Mouse (Mus musculus) neural tube, embryonic 11.5 days (tissue): ENCODE results near the gene Dhx58. TPM values are rescaled to one million over a fixed set of nuclear protein-coding genes. Genes with fewer than 3 reads are reported as not detected.

ENCODE experiments used
- ATAC-seq: fragments of 200-750 bp; cut with Nextera tagmentation; 2 replicates; pipeline ENCODE4 v1.8.0; 2017; ENCODE audit warnings: moderate number of reproducible peaks, mild to moderate bottlenecking, moderate TSS enrichment, moderate library complexity; ENCODE audit not compliant: insufficient read depth, low FRiP score, low TSS enrichment
- DNase-seq: peaks from one replicate; pipeline ENCODE4 v3.0.0-alpha.2; 2015; ENCODE audit warnings: low spot score
- H3K27ac ChIP-seq: fragments of 300-500 bp; sonication (generic); 2 replicates; pipeline ENCODE4 v1.5.1; 2014; ENCODE audit warnings: low read depth, mild to moderate bottlenecking, low read length
- H3K27me3 ChIP-seq: fragments of 300-500 bp; sonication (generic); 2 replicates; pipeline ENCODE4 v1.6.1; 2014; ENCODE audit warnings: mild to moderate bottlenecking, low read length, mixed read lengths; ENCODE audit not compliant: control insufficient read depth, insufficient read depth
- H3K36me3 ChIP-seq: fragments of 300-500 bp; sonication (generic); 2 replicates; pipeline ENCODE4 v1.6.1; 2014; ENCODE audit warnings: mild to moderate bottlenecking, low read length, moderate library complexity, mixed read lengths; ENCODE audit not compliant: control insufficient read depth, insufficient read depth
- H3K4me1 ChIP-seq: fragments of 300-500 bp; sonication (generic); 2 replicates; pipeline ENCODE4 v1.6.1; 2014; ENCODE audit warnings: low read length, mixed read lengths; ENCODE audit not compliant: control insufficient read depth, insufficient read depth
- H3K4me2 ChIP-seq: fragments of 300-500 bp; sonication (generic); 2 replicates; pipeline ENCODE4 v1.6.1; 2014; ENCODE audit warnings: low read depth, mild to moderate bottlenecking, moderate library complexity
- H3K4me3 ChIP-seq: fragments of 300-500 bp; sonication (generic); 2 replicates; pipeline ENCODE4 v1.5.1; 2014; ENCODE audit warnings: low read depth, low read length
- H3K9ac ChIP-seq: fragments of 300-500 bp; sonication (generic); 2 replicates; pipeline ENCODE4 v1.6.1; 2014; ENCODE audit warnings: mild to moderate bottlenecking, low read length
- H3K9me3 ChIP-seq: fragments of 300-500 bp; sonication (generic); 2 replicates; pipeline ENCODE4 v1.6.1; 2016; ENCODE audit warnings: low read length; ENCODE audit not compliant: control insufficient read depth
- WGBS: fragments of 180-500 bp; shearing (Covaris S2); extraction: QIAGEN DNeasy Blood & Tissue Kit; methylation state at CpG from one replicate; pipeline ENCODE4 v1.1.7; 2014; 5-methylcytosine and 5-hydroxymethylcytosine counted together
- polyA plus RNA-seq: library from polyadenylated mRNA; unstranded; fragments of >200 nt; fragmentation: Nextera tagmentation; extraction: Ambion mirVana; gene quantifications from 2 replicates; pipeline ENCODE4 v1.2.1, GENCODE M21; 2014

Gene Dhx58
- polyA plus RNA-seq, 1 experiment from 2014 or later: 1.4 TPM

- Histone ChIP-seq H3K27ac (no peak overlapping the region), H3K4me3 (no peak overlapping the region), H3K4me1 (no peaks in the 10 kb centered on the region), H3K27me3 (no peaks in the 10 kb centered on the region), H3K9me3 (no peaks in the 10 kb centered on the region), H3K4me2 (no peak overlapping the region), H3K9ac (no peak overlapping the region), H3K36me3 (no peaks in the 10 kb centered on the region)
- ATAC-seq (no peak), DNase-seq (no peak)
- 86% methylated on average over 6 of the region's 6 CpGs for WGBS
Observed at GRCm38 (mm10) chr11:100728601-100729000, 24.5 kb upstream of the Dhx58 start.

GRCm38 (mm10) chr11:100727201-100727600 lies 23.1 kb upstream of the Dhx58 start:
- Histone ChIP-seq H3K4me1 (no peaks in the 10 kb centered on the region; the same call in 1 of the 2 replicates), H3K9me3 (no peaks in the 10 kb centered on the region), H3K4me3 (no peak overlapping the region), H3K4me2 (no peak overlapping the region), H3K36me3 (no peaks in the 10 kb centered on the region), H3K9ac (no peak overlapping the region), H3K27ac (no peak overlapping the region), H3K27me3 (no peaks in the 10 kb centered on the region)
- WGBS: 97% methylated on average over 3 of the region's 3 CpGs
- DNase-seq (no peak), ATAC-seq (no peak)

- Histone ChIP-seq H3K4me3 (no peak overlapping the region), H3K27me3 (no peaks in the 10 kb centered on the region), H3K4me2 (no peak overlapping the region), H3K36me3 (no peaks in the 10 kb centered on the region), H3K4me1 (no peaks in the 10 kb centered on the region; the same call in 1 of the 2 replicates), H3K9me3 (no peaks in the 10 kb centered on the region), H3K9ac (0 out of 2 replicates have a peak overlapping the region, but pooled peaks have one; percentile 6), H3K27ac (no peak overlapping the region)
- DNase-seq (no peak), ATAC-seq (no peak)
- WGBS: 49% methylated on average over 5 of the region's 5 CpGs
Observed at GRCm38 (mm10) chr11:100724919-100725512, 20.9 kb upstream of the Dhx58 start.

GRCm38 (mm10) chr11:100722493-100723028 lies 18.5 kb upstream of the Dhx58 start:
- H3K9me3 ChIP-seq: no peaks in the 10 kb centered on the region
- H3K27me3 ChIP-seq: no peaks in the 10 kb centered on the region
- WGBS: 51% methylated on average over 2 of the region's 2 CpGs
- peaks cover 3% of the 10 kb centered on the region for H3K36me3 ChIP-seq
- no peak for ATAC-seq
- H3K27ac ChIP-seq: no peak overlapping the region
- no peak overlapping the region for H3K9ac ChIP-seq
- no peak overlapping the region for H3K4me3 ChIP-seq
- no peak overlapping the region for H3K4me2 ChIP-seq
- no peaks in the 10 kb centered on the region; the same call in 1 of the 2 replicates for H3K4me1 ChIP-seq
- DNase-seq: no peak

GRCm38 (mm10) chr11:100721776-100722492 lies 17.9 kb upstream of the Dhx58 start:
- Histone ChIP-seq H3K4me3 (no peak overlapping the region), H3K9ac (no peak overlapping the region), H3K9me3 (no peaks in the 10 kb centered on the region), H3K27ac (no peak overlapping the region), H3K36me3 (peaks cover 3% of the 10 kb centered on the region), H3K4me1 (no peaks in the 10 kb centered on the region; the same call in 1 of the 2 replicates), H3K4me2 (no peak overlapping the region), H3K27me3 (no peaks in the 10 kb centered on the region)
- ATAC-seq (no peak), DNase-seq (no peak)
- 78% methylated on average over 8 of the region's 8 CpGs for WGBS

GRCm38 (mm10) chr11:100721254-100721653 lies 17.2 kb upstream of the Dhx58 start:
- DNase-seq (no peak), ATAC-seq (no peak)
- 81% methylated on average over 4 of the region's 4 CpGs for WGBS
- Histone ChIP-seq H3K4me2 (no peak overlapping the region), H3K36me3 (peaks cover 3% of the 10 kb centered on the region), H3K9me3 (no peaks in the 10 kb centered on the region), H3K27me3 (no peaks in the 10 kb centered on the region), H3K9ac (peak overlapping the region; percentile 6; the same call in 1 of the 2 replicates), H3K4me1 (no peaks in the 10 kb centered on the region; the same call in 1 of the 2 replicates), H3K4me3 (no peak overlapping the region), H3K27ac (no peak overlapping the region)

- ATAC-seq: no peak
- H3K9ac ChIP-seq: no peak overlapping the region
- no peak overlapping the region for H3K4me3 ChIP-seq
- no peaks in the 10 kb centered on the region; the same call in 1 of the 2 replicates for H3K4me1 ChIP-seq
- no peaks in the 10 kb centered on the region for H3K9me3 ChIP-seq
- H3K36me3 ChIP-seq: peaks cover 3% of the 10 kb centered on the region
- H3K27me3 ChIP-seq: no peaks in the 10 kb centered on the region
- WGBS: 80% methylated on average over 5 of the region's 5 CpGs
- DNase-seq: no peak
- H3K4me2 ChIP-seq: no peak overlapping the region
- H3K27ac ChIP-seq: no peak overlapping the region
Observed at GRCm38 (mm10) chr11:100720345-100720744, 16.3 kb upstream of the Dhx58 start.

GRCm38 (mm10) chr11:100719893-100720292 lies 15.8 kb upstream of the Dhx58 start:
- Histone ChIP-seq H3K27ac (no peak overlapping the region), H3K4me1 (no peaks in the 10 kb centered on the region; the same call in 1 of the 2 replicates), H3K9me3 (no peaks in the 10 kb centered on the region), H3K9ac (no peak overlapping the region), H3K27me3 (no peaks in the 10 kb centered on the region), H3K4me2 (no peak overlapping the region), H3K4me3 (no peak overlapping the region), H3K36me3 (peaks cover 3% of the 10 kb centered on the region)
- 83% methylated on average over 11 of the region's 11 CpGs for WGBS
- DNase-seq (no peak), ATAC-seq (no peak)
